Mouse (Mus musculus): ENCODE data around the gene Ldlrad3. TPM values are rescaled to one million over a fixed set of nuclear protein-coding genes. Genes with fewer than 3 reads are reported as not detected.

Gene Ldlrad3
- polyA plus RNA-seq, 1 experiment from 2014 or later: 30.7 TPM

- ATAC-seq (ENCODE audit: low FRiP score): no peak
- 73% methylated on average over 6 of the region's 6 CpGs for WGBS
- 0 out of 2 replicates have a peak, but pooled peaks cover 2% of the 10 kb centered on the region for H3K36me3 ChIP-seq
- H3K27ac ChIP-seq (replicated peaks): no peak overlapping the region
- no peaks in the 10 kb centered on the region for H3K27me3 ChIP-seq (replicated peaks)
- H3K4me3 ChIP-seq (replicated peaks): no peak overlapping the region
- no peak overlapping the region for H3K9ac ChIP-seq (replicated peaks)
- no peaks in the 10 kb centered on the region for H3K9me3 ChIP-seq (replicated peaks)
- peaks cover 4% of the 10 kb centered on the region; the same call in 1 of the 2 replicates for H3K4me1 ChIP-seq
- H3K4me2 ChIP-seq: no peak overlapping the region
These were observed 78.9 kb downstream of the Ldlrad3 start for GRCm38 (mm10) chr2:102107280-102107679.

GRCm38 (mm10) chr2:102106728-102107127 lies 79.5 kb downstream of the Ldlrad3 start:
- Histone ChIP-seq H3K9ac (replicated peaks) (no peak overlapping the region), H3K36me3 (0 out of 2 replicates have a peak, but pooled peaks cover 2% of the 10 kb centered on the region), H3K27me3 (replicated peaks) (no peaks in the 10 kb centered on the region), H3K4me1 (peaks cover 7% of the 10 kb centered on the region), H3K9me3 (replicated peaks) (no peaks in the 10 kb centered on the region), H3K27ac (replicated peaks) (no peak overlapping the region), H3K4me3 (replicated peaks) (no peak overlapping the region), H3K4me2 (no peak overlapping the region)
- WGBS: 96% methylated on average over 6 of the region's 6 CpGs
- ATAC-seq (ENCODE audit: low FRiP score): no peak

GRCm38 (mm10) chr2:102105454-102105853 lies 80.7 kb downstream of the Ldlrad3 start:
- no peak overlapping the region for H3K27ac ChIP-seq (replicated peaks)
- H3K4me3 ChIP-seq (replicated peaks): no peak overlapping the region
- ATAC-seq (ENCODE audit: low FRiP score): no peak
- 93% methylated on average over 2 of the region's 2 CpGs for WGBS
- H3K9ac ChIP-seq (replicated peaks): no peak overlapping the region
- H3K9me3 ChIP-seq (replicated peaks): no peaks in the 10 kb centered on the region
- H3K27me3 ChIP-seq (replicated peaks): no peaks in the 10 kb centered on the region
- H3K4me2 ChIP-seq: no peak overlapping the region
- no peaks in the 10 kb centered on the region for H3K36me3 ChIP-seq
- H3K4me1 ChIP-seq: peaks cover 7% of the 10 kb centered on the region

- no peak overlapping the region for H3K4me2 ChIP-seq
- no peak overlapping the region for H3K9ac ChIP-seq (replicated peaks)
- no peak overlapping the region for H3K27ac ChIP-seq (replicated peaks)
- no peaks in the 10 kb centered on the region for H3K27me3 ChIP-seq (replicated peaks)
- no peak overlapping the region for H3K4me3 ChIP-seq (replicated peaks)
- H3K4me1 ChIP-seq: peaks cover 7% of the 10 kb centered on the region
- ATAC-seq (ENCODE audit: low FRiP score): no peak
- H3K9me3 ChIP-seq (replicated peaks): no peaks in the 10 kb centered on the region
- H3K36me3 ChIP-seq: no peaks in the 10 kb centered on the region
- 93% methylated on average over 12 of the region's 12 CpGs for WGBS
These were observed 82.2 kb downstream of the Ldlrad3 start for GRCm38 (mm10) chr2:102103955-102104354.

DNA sequence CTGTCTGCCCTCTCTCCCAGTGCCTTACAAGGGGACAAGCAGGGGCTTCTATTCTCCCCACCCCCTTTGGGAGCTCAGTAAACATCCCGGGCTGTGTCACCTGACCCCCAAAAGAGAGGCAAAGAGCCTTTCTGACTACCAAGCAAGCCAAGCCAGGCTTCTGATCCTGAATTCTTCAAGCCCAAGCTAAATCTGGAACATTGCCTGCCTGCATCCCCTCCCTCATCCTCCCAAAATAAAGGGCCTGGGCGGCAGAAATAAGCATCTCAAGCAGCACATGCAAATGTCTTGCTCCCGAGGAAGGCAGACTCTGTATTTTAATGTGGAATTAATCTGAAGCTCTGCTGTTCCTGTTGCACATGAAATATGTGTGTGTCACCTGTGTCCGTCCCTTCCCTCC lies 85.7 kb downstream of the Ldlrad3 start:
- no peaks in the 10 kb centered on the region for H3K9me3 ChIP-seq (replicated peaks)
- no peak for ATAC-seq (ENCODE audit: low FRiP score)
- H3K4me2 ChIP-seq: no peak overlapping the region
- no peak overlapping the region for H3K9ac ChIP-seq (replicated peaks)
- WGBS: 66% methylated on average over 4 of the region's 4 CpGs
- peaks cover 15% of the 10 kb centered on the region for H3K4me1 ChIP-seq
- no peak overlapping the region for H3K4me3 ChIP-seq (replicated peaks)
- H3K36me3 ChIP-seq: no peaks in the 10 kb centered on the region
- H3K27ac ChIP-seq (replicated peaks): no peak overlapping the region
- H3K27me3 ChIP-seq (replicated peaks): no peaks in the 10 kb centered on the region

DNA sequence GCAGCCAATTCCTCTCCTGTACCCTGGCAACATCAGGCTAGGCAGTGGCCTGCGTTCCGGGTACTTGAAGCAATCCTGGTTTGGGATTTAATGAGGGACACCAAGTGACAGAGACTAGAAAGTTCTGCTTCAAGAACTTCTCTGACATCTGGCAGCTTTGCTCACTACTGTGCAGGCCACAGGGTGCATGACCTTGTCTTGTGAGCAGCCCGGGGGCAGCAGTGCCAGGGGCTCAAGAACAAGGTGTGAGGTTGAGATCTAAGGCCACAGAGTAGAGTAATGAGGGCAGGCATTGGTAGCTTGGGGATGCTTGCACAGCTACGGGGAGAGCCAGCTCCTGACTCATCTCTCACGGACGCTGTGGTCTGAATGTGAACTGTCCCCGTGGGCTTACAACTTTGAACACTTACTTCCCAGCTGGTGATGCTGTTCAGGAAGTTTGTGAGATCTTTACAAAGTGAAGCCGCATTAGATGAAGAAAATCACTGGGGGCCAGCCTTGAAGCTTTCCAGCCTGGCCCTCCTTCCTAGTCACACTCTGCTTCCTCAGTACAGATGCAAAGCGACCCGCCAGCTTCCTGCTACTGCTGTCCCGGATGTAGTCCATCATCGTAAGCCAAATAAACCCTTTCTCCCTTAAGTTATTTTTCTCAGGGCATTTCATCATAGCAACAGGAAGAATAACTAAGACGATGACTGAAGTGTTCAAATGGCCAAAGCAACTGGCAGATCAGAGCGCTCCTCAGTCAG lies 86.3 kb downstream of the Ldlrad3 start:
- H3K9me3 ChIP-seq (replicated peaks): no peaks in the 10 kb centered on the region
- H3K4me1 ChIP-seq: peaks cover 19% of the 10 kb centered on the region
- no peaks in the 10 kb centered on the region for H3K27me3 ChIP-seq (replicated peaks)
- WGBS: 84% methylated on average over 14 of the region's 14 CpGs
- no peak overlapping the region for H3K9ac ChIP-seq (replicated peaks)
- H3K4me3 ChIP-seq (replicated peaks): no peak overlapping the region
- no peak overlapping the region for H3K4me2 ChIP-seq
- no peak for ATAC-seq (ENCODE audit: low FRiP score)
- no peak overlapping the region for H3K27ac ChIP-seq (replicated peaks)
- H3K36me3 ChIP-seq: no peaks in the 10 kb centered on the region

DNA sequence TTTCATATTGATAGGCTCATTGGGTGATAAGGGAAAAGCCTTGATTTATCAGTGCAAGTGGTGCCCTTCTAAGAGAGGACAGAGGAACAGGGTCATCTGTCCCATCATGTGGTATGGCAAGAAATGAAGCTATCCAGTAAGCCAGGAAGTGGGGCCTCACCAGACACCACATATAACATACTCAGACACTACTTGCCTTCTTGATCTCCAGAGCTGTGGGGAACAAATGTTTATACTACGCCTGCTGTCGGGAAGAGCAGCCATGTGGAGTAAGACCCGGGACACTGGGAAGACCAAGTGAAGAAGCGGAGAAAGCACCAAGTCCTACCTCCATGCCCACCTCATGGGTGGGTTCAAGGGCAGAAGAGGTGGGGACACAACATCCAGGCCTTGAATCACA lies 86.9 kb downstream of the Ldlrad3 start:
- no peak overlapping the region for H3K9ac ChIP-seq (replicated peaks)
- H3K27me3 ChIP-seq (replicated peaks): no peaks in the 10 kb centered on the region
- no peaks in the 10 kb centered on the region for H3K36me3 ChIP-seq
- WGBS: 96% methylated on average over 4 of the region's 4 CpGs
- H3K27ac ChIP-seq (replicated peaks): no peak overlapping the region
- no peaks in the 10 kb centered on the region for H3K9me3 ChIP-seq (replicated peaks)
- H3K4me2 ChIP-seq: no peak overlapping the region
- no peak for ATAC-seq (ENCODE audit: low FRiP score)
- H3K4me1 ChIP-seq: peaks cover 25% of the 10 kb centered on the region
- no peak overlapping the region for H3K4me3 ChIP-seq (replicated peaks)

DNA sequence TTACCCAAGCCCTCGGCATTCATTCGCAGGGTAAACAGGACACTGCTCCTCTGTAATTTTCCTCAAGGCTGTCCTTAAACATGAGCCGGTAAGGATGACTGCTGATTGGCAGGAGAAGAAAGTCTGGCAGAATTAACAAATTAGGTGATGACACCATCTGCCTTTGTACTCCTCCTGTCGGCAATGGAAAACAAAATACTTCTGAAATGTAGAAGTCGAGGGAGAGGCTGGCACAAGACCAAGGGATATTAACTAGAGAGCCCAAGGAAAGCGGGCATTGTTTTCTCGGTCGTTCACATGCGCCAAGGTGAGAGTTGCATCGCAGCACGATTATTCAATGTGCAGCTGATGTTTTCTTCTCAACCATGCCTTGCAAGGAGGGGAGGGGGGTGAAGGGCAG lies 91.4 kb downstream of the Ldlrad3 start:
- Histone ChIP-seq H3K36me3 (no peaks in the 10 kb centered on the region), H3K27ac (replicated peaks) (peak overlapping the region; percentile 58), H3K4me2 (no peak overlapping the region), H3K9me3 (replicated peaks) (no peaks in the 10 kb centered on the region), H3K9ac (replicated peaks) (no peak overlapping the region), H3K27me3 (replicated peaks) (no peaks in the 10 kb centered on the region), H3K4me3 (replicated peaks) (no peak overlapping the region), H3K4me1 (peaks cover 42% of the 10 kb centered on the region)
- 36% methylated on average over 11 of the region's 11 CpGs for WGBS
- ATAC-seq (ENCODE audit: low FRiP score): no peak

DNA sequence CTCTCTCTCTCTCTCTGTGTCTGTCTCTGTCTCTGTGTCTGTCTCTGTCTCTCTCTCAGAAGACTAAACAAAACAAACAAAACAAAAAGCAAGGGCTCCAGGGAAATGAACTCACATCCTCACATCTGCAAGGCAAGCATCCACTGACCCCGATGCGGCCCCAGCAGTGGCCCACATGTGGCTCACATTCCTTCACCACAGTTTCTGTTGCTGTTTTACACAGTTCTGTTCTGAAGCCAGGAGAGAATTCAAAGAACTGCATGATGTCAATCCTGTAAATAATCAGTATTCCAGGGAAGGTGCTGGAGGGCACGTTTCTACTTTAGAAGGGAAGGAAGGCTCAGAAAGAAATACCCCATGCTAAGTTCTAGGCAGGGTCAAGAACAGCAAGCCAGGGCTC lies 91.9 kb downstream of the Ldlrad3 start:
- Histone ChIP-seq H3K4me1 (peaks cover 42% of the 10 kb centered on the region), H3K36me3 (no peaks in the 10 kb centered on the region), H3K9ac (replicated peaks) (no peak overlapping the region), H3K27ac (replicated peaks) (peak overlapping the region; percentile 58), H3K27me3 (replicated peaks) (no peaks in the 10 kb centered on the region), H3K4me3 (replicated peaks) (no peak overlapping the region), H3K9me3 (replicated peaks) (no peaks in the 10 kb centered on the region), H3K4me2 (no peak overlapping the region)
- ATAC-seq (ENCODE audit: low FRiP score): no peak
- 64% methylated on average over 3 of the region's 3 CpGs for WGBS

DNA sequence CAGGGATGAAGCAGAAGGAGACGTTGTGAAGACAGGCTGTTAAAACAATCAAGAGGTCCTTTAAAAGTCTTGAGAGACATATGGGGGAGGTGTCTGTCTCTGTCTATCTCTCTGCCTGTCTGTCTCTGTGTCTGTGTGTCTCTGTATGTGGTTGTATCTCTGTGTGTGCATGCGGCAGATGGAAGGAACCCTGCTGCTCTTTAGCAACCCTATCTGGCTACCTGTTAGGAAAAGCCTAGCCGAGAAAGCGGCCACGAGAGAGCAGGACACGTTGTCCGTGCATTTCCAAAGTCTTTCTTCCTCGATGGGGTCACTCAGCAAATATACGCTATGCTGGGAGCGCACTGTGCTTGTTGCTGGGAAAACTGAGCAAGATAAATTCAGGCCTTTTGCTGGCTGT lies 93.6 kb downstream of the Ldlrad3 start:
- H3K36me3 ChIP-seq: no peaks in the 10 kb centered on the region
- 75% methylated on average over 10 of the region's 10 CpGs for WGBS
- no peak for ATAC-seq (ENCODE audit: low FRiP score)
- no peak overlapping the region for H3K4me2 ChIP-seq
- peaks cover 42% of the 10 kb centered on the region for H3K4me1 ChIP-seq
- H3K4me3 ChIP-seq (replicated peaks): no peak overlapping the region
- H3K27ac ChIP-seq (replicated peaks): peak overlapping the region; percentile 67
- H3K27me3 ChIP-seq (replicated peaks): no peaks in the 10 kb centered on the region
- no peaks in the 10 kb centered on the region for H3K9me3 ChIP-seq (replicated peaks)
- H3K9ac ChIP-seq (replicated peaks): no peak overlapping the region

- H3K4me1 ChIP-seq: peaks cover 38% of the 10 kb centered on the region
- H3K4me2 ChIP-seq: peak overlapping the region; percentile 31
- H3K9me3 ChIP-seq (replicated peaks): no peaks in the 10 kb centered on the region
- H3K27me3 ChIP-seq (replicated peaks): no peaks in the 10 kb centered on the region
- no peak overlapping the region for H3K4me3 ChIP-seq (replicated peaks)
- WGBS: 15% methylated on average over 8 of the region's 8 CpGs
- H3K9ac ChIP-seq (replicated peaks): no peak overlapping the region
- peak; percentile 89 for ATAC-seq (ENCODE audit: low FRiP score)
- H3K27ac ChIP-seq (replicated peaks): peak overlapping the region; percentile 67
- H3K36me3 ChIP-seq: no peaks in the 10 kb centered on the region
These were observed 94.5 kb downstream of the Ldlrad3 start for GRCm38 (mm10) chr2:102091516-102092350.

GRCm38 (mm10) chr2:102087787-102088186 lies 98.4 kb downstream of the Ldlrad3 start:
- peaks cover 17% of the 10 kb centered on the region for H3K4me1 ChIP-seq
- H3K27me3 ChIP-seq (replicated peaks): no peaks in the 10 kb centered on the region
- ATAC-seq (ENCODE audit: low FRiP score): no peak
- WGBS: 95% methylated on average over 5 of the region's 5 CpGs
- no peak overlapping the region for H3K9ac ChIP-seq (replicated peaks)
- H3K4me3 ChIP-seq (replicated peaks): no peak overlapping the region
- H3K9me3 ChIP-seq (replicated peaks): no peaks in the 10 kb centered on the region
- no peak overlapping the region for H3K27ac ChIP-seq (replicated peaks)
- no peak overlapping the region for H3K4me2 ChIP-seq
- H3K36me3 ChIP-seq: no peaks in the 10 kb centered on the region

All from neural tube, embryonic 15.5 days (tissue).